Mouse (Mus musculus) erythroid progenitor cell, adult 5-6 weeks (primary cell): ENCODE results near the gene Nudcd2. TPM values are rescaled to one million over a fixed set of nuclear protein-coding genes. Genes with fewer than 3 reads are reported as not detected.
A peak's percentile ranks its signal among the peaks of the same experiment; 100 is the strongest.
"Not testable (repeated sequence)": the region's sequence is repeated elsewhere in the genome, so short reads cannot be mapped to it uniquely, and the experiment has no call there.

Experiments used
- ATAC-seq: replicated peaks from 2 replicates; pipeline ENCODE4 v1.8.0; 2016; ENCODE audit warnings: moderate number of reproducible peaks, mild to moderate bottlenecking, moderate TSS enrichment, inconsistent platforms; ENCODE audit not compliant: poor library complexity, low FRiP score, severe bottlenecking
- total RNA-seq, 2 experiments: library from RNA; stranded (forward) in 1 of 2; stranded (reverse) in 1 of 2; fragments of 150-400 nt in 1 of 2; fragments of 186-747, 209-891 nt in 1 of 2; gene quantifications; 2 replicates each; pipeline versions ENCODE4 v1.2.3 to v1.2.4; 2015 to 2017; ENCODE audit warnings: low replicate concordance in 2 of 2

The Nudcd2 gene
- total RNA-seq (2015; ENCODE audit: low replicate concordance): 59.5 and 60.5 TPM in 2 replicates
- 97.0 and 126 TPM in 2 replicates for total RNA-seq (2017; ENCODE audit: low replicate concordance)

DNA sequence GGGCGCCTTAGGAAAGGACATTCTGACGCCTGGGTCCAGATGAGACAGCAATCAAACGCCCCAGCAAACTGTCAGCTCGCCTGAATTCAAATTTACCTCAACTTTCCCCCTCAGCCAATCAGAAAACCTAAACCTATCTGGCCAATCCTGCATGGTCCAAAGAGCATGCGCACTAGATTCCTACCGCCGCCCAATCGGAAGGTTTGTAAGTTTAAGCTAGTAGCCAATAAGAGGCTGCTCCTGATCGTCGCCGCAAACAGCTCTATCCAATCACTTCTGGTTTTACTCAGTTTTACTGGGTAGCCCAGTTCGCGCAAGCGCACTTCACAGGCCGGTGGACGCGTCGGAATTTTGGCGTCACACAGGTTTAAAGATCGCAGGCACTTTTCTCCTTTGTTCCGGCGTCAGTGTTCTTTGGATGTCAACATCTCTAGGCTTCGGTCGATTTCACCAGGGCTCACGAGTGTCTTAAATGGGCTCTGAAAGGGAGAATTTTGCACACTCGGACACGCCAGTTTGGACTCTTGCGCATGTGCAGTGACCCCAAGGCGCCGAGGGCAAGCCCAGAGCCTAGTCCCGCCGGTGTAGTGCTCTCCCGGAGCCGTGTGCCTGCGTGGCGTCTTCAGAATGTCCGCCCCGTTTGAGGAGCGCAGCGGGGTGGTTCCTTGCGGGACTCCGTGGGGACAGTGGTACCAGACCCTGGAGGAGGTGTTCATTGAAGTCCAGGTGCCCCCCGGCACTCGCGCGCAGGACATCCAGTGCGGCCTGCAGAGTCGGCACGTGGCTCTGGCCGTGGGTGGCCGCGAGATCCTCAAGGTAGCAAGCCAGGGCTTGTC lies at the start of gene Nudcd2, which contains the start of gene Hmmr:
Gene Nudcd2, plus strand, starts transcription at position 329 of the 836 bp plus-strand sequence.
Gene Hmmr, minus strand, starts transcription at position 84 of the 836 bp plus-strand sequence.
- ATAC-seq: peak; percentile 90

DNA sequence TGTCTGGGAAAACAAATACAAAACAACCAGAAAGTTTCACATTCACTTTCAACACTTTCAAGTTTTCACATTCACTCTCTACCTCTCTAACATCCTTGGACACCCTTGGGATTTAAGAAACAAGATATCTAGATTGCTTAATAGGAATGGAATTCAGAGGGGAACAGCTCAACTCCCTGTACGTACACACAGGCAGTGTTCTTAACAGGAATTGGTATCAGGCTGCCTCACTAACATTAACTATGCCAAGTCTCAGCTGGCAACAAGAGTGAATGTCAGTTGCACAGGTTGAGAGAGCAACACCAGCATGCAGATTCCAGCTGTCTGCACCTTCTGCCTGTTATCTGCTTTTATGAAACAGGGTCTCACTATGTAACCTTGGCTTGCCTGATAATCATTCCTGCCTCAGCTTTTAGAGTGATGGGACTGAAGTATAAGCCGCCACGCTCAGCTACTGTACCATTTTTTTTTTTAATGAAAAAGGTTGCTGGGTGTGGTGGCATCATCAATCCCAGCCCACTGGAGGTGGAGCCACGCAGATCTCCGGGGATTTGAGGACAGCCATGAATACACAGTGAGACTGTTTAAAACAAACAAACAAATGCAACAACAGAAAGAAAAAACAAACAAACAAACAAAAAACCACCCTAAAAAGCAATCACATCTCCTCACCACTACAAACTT lies 42.9 kb upstream of the Nudcd2 start:
- no peak for ATAC-seq

DNA sequence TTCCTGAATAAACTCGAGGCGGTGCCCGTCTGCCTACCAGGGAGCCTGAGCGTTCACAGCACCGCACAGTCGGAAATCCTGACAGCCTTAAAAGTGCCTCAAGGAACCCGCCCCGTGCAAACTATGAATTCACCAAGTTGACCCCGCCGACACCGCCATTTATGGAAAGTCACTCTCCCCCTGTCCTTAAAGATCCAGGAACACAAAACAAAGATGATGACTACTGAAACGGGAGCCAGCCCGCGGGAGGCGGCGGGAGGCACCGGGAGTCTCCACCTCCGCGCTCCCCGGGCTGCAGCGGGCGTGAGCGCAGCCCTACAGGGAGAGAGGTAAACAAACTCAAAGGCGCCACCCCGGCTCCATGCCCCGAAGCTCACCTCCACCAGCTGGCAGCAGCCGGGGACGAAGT lies 41.4 kb upstream of the Nudcd2 start:
- ATAC-seq: peak; percentile 78

DNA sequence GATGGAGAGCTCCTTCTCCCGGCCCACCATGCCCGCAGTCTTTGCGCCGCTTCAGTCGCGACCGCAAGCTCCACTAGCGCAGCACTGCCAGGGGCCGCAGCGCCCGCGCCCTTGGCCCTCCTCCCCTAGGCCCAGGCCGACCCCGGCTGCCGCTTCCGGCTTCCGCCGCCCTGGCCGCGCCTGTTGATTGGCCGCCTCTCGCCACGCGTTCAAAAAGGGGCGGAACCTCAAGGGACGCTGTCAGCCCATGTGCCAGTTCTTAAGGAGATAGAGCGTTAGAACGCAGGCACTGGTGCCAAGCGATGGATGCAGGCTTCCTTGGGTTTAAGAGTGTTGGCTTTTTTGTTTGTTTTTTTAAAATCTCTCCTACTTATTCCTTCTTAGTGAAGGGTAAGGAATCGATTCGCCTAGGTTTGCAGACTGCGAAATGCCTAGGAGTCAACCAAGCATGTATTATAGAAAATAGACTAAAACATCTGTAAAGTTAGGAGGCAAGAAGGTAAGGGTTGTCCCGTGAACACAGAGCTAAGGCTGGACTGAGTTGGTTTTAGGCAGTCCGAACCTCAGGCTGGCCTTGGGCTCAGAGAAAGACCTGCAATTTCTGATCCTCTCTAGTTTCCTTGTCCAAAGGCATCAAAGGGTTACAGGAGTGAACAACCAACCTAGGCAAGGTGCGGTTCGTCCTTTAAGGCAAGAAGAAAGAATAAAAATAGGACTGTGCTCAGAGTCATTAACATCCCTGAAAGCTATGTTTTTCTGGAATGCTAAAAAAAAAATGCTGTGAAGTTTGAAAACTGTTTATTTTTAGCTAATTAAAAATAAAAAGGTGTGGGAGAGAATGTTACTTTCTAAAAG lies 40.7 kb upstream of the Nudcd2 start:
- peak; percentile 92 for ATAC-seq

DNA sequence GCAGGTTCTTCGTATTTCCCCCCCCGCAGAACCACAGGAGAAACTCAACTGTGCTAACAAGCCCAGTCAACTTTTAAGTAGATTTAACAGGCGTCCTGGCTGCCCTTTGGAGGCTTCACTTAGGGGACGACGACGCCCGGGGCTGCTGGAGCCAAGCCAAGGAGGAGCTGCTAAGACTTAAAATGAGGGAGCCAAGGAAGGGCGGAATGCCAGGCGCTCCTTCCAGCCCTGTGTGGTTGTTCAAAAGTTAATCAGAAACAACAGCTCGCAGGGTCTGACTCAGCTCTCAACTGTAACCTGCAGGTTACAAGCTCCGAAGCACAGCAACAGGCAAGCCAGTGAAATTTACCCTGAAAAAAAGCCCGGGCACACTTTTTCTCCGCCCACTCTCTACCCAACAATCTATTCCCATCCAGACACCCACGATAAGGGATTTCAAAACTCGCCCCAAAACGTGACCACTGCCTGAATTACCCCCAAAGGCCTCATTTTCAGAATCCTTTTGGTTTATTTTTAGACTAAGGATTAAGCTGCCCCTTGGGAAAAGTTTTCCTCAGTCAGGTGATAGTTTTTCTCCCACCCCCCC lies 40.0 kb upstream of the Nudcd2 start:
- peak; percentile 56 for ATAC-seq

DNA sequence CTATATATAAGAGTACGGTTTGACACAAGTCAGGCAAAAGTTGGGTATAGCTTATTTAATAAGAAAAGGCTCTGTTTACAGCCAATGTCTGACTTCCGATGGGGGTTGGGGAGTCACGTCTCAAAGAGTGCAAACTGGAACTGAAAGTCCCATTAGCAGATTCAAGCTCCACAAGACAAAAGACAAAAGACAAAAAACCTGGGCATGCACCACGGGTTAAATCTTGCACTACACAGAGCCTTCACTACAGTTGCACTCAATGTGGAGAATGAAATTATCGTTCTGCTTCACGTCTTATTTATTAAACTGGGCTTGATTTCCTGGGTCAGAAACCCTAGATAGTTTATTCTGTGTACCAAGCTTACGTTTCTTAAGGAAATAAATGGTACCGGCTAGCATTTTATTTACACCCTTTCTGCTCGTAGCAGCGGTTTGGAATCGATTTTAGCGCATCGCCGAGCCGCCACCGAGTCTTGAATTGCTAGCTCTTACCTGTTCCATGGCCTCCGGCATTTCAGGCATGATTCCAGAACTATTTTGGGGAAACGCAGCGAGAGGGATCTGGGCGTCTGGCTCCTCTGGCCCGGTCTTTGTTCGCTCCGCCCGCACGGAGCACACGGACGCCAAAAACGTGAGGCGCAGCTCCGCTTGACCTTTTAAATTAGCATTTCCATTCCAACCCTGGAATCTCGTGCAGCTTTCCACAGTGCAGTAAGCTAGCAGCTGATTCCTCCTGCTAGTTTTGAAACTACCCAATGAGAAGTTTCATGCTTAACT lies 39.0 kb upstream of the Nudcd2 start:
- ATAC-seq: no peak

DNA sequence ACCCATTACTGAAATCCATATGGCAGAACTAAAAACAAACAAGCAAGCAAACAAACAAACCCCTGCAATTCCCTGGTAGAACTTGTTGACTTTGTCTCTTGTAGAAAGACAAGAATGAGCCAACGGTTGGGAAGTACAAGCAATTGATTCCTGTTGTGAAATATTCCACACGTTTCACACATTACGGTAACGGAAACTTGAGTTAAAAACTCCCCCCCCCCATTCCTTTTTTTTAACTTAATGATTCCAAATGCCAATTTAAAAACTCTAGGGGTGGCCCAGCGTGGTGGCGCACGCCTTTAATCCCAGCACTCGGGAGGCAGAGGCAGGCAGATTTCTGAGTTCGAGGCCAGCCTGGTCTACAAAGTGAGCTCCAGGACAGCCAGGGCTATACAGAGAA lies 38.4 kb upstream of the Nudcd2 start, which contains the start of gene Mat2b:
Gene Mat2b, minus strand, starts transcription at position 101 of the 400 bp plus-strand sequence.
- no peak for ATAC-seq

DNA sequence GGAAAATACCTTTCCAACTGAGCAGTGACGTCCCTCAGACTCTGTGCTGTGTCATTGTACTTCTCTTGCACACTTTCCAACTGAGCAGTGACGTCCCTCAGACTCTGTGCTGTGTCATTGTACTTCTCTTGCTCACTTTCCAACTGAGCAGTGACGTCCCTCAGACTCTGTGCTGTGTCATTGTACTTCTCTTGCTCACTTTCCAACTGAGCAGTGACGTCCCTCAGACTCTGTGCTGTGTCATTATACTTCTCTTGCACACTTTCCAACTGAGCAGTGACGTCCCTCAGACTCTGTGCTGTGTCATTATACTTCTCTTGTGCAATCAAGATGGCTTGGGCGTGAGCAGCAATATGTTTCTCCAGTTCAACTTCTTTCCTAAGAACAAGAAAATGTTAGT lies 23.6 kb upstream of the Nudcd2 start:
- not testable (repeated sequence) for ATAC-seq

DNA sequence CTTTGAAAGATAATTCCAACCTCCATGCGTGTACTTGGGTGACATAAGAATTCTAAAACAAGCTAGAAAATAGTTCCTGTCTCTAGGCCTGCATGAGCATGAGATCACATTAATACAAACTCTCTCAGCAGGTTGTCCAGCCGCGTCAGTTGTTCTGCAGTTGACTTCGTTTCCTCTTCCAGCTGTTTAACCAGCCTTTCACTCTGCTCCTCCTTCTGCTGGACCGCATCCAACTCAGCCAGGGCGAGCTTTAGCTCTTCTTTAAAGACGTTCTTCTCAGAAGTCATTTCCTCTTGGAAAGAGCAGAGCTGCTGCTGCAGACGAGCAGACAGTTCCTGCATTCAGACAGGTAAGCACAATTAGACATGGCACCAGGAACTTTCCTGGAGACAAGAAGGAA lies 19.6 kb upstream of the Nudcd2 start:
- ATAC-seq: no peak

DNA sequence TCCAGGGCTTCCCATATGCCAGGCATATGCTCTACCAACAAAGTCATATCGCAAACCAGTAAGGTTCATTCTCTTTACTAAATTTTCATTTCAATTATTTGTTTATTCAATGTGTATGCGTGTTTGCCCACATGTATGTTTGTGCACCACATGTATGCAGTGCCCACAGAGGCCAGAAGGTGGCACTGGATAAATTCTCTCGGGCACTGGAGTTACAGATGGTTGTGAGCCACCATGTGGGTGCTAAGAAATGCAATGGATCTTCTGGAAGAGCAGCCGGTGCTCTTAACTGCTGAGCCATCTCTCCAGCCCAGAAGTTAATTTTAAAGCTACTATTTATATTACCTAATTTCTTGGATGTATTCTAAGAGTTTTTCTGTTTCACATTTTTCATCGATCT lies 17.9 kb upstream of the Nudcd2 start:
- ATAC-seq: no peak

DNA sequence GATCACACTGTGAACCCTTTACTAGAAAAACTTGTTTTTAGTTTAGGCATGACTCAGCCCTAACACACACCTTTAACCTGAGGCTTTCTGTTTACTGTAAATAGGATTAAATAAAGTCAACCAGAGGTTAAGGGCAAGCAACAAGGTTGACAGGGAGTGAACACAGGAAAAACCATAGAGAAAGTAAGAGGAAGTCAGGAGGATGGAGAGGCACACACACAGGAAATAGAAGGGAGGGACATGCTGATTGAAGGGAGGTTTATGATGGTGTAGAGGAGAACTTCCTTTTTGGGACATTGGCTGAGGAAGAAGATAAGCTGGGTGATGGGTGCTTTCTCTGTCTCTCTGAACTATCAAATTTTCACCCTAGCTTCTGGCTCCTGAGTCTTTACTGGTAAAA lies 15.1 kb upstream of the Nudcd2 start:
- no peak for ATAC-seq

DNA sequence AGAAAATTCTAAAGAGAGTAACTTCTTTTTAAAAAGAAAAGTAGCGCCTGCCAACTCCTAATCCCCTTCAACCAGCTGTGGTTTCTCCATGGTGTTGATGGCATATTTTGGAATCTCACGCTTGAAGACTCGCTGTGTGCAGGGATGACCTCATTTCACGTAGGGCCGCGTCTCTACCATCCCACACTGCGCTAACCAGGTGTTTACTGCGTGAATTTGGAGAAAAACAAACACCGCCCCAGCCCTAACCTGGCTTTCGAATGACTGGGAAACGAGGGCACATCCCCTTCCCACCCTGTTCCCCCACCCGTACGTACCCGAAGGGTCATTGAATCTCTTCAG lies 499 bp upstream of the Nudcd2 start:
- peak; percentile 53 for ATAC-seq

DNA sequence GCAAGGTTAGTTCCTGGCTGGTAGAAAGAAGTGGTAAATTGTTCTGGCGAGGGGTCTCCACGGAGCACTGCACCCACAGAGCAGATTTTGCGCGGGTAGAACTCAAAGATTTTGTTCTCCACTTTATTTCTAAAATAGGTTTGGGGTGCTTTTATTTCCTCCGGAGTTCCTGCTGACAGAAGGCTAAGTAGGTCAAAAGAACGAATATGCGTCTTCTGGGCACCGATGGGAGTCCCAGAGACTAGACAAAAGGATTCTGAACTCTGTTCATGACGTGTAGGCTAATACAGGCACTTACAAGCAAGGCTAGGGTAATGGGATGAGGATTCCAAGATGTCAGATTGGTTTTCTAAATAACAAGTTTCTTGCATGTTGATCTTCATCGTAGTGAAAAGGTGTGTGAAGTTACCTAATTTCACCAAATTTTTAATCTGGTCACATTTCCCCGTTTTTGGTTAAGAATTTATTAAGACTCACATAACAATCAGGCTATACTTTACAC lies 835 bp downstream of the Nudcd2 start:
- ATAC-seq: no peak

DNA sequence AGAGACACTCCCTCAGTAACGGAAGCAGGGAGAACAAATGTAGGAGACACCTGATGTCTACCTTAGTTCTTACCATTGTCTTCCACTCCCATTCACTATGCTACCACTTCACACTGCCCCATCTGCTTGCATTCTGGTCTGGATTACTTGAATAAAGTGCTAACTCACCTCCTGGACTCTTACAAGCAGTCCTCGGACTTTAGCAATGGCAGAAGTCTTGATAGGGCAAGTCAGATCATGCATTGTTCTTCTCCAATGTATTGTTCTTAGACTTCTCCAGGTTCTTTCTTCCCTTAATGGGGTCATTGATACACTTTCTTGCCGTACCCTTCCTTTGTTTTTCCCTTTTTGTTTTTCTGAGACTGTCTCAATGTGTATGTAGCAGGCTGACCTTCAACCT lies 3.9 kb downstream of the Nudcd2 start:
- ATAC-seq: no peak

DNA sequence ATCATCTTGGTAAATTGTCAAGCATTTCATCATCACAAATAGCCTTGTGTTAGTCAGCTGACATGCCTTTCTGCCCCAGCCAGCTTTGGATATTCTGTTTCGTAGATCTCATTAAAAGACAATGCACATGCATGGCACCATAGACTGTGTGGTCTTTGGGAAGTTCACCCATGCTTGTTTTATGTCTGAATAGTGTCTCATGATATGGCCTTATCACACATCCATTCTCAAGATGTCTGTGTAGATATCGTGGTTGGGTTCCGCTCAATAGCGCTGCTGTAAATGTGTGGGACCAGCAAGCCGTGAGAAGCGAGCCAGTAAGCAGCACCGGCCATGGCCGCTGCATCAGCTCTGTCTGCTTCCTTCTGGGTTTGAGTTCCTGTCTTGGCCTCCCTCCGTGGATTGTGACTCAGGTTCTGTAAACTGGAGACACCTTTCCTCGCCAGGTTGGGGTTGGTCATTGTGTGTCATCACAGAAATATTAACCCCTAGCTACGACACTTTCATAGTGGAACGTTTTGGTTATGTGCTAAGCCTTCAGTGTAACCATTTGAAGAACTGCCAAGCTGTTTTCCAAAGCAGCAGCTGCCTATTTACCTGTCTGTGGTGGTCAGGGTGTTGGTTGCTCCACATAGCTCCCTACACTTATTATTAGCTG lies 8.3 kb downstream of the Nudcd2 start:
- no peak for ATAC-seq

DNA sequence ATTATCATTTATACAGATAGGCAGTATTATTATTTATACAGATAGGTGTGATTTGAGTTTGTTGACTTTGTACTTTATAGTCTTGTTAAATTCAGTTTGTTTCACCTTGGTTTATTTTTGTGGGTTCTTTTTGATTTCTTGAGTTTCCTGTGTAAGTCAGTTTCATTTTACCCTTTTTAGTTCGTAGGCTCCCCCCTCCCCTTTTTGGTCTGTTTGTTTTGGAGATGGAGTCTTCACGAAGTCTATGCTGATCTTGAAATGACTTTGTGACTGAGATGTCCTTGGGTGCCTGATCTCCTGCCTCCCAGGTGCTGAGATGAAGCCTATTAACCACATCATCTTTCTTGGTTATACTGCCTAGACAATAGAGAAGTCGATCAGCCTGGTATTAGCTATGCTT lies 10.9 kb downstream of the Nudcd2 start:
- no peak for ATAC-seq

DNA sequence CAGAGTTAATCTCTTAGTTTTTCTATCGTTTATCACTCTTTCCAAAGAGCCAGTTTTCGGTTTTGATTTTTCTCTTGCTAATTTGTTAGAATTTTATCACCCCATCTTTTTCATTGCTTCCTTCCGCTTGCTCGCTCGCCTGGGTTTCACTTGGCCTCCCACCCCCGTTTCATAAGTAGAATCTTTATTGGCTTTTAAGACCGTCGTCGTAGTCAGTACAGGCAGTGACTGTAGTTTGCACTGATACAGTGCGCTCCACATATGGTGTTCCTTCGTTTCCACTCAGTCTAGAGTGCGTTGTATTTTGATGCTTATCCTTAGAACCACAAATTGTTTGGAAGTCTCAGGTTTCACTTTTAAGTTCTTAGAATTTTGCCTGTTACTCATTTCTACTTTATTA lies 12.9 kb downstream of the Nudcd2 start:
- ATAC-seq: no peak

DNA sequence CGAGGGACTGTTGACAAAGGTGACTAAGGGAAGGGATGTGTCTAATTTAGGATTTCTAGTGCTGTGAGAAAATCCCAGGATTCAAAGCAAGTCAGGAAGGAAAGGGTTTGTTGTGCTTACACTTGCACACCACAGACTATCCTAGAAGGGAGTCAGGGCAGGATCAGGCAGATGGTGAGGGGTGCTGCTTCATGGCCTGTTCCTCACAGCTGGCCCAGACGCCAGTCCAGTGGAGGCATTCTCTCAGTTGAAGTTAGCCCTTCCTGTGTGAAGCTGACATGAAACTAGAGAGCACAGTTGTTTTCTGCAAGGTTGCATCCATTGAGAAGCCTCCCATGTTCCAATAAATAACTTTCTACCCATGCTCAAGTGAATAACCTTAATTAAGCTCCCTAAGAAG lies 14.2 kb downstream of the Nudcd2 start:
- no peak for ATAC-seq
